Mouse (Mus musculus) midbrain, embryonic 11.5 days (tissue): ENCODE results near the gene Dennd5a. TPM values are rescaled to one million over a fixed set of nuclear protein-coding genes. Genes with fewer than 3 reads are reported as not detected.

ENCODE experiments used
- ATAC-seq: fragments of 200-750 bp; cut with Nextera tagmentation; 2 replicates; pipeline ENCODE4 v1.8.0; 2017; ENCODE audit warnings: moderate TSS enrichment, moderate library complexity; ENCODE audit not compliant: low FRiP score
- DNase-seq: peaks from one replicate; pipeline ENCODE4 v3.0.0; 2015; ENCODE audit warnings: low spot score; ENCODE audit errors: missing footprints
- H3K27ac ChIP-seq: fragments of 300-500 bp; sonication (generic); 2 replicates; pipeline ENCODE4 v1.5.1; 2014; ENCODE audit warnings: low read depth, low read length
- H3K27me3 ChIP-seq: fragments of 300-500 bp; sonication (generic); 2 replicates; pipeline ENCODE4 v1.6.1; 2014; ENCODE audit warnings: mild to moderate bottlenecking, low read length, moderate library complexity, mixed read lengths; ENCODE audit not compliant: control insufficient read depth, insufficient read depth
- H3K36me3 ChIP-seq: fragments of 300-500 bp; sonication (generic); 2 replicates; pipeline ENCODE4 v1.6.1; 2014; ENCODE audit warnings: mild to moderate bottlenecking, low read length, moderate library complexity, mixed read lengths; ENCODE audit not compliant: control insufficient read depth, insufficient read depth
- H3K4me1 ChIP-seq: fragments of 300-500 bp; sonication (generic); 2 replicates; pipeline ENCODE4 v1.6.1; 2014; ENCODE audit warnings: low read length; ENCODE audit not compliant: control insufficient read depth, insufficient read depth
- H3K4me2 ChIP-seq: fragments of 300-500 bp; sonication (generic); 2 replicates; pipeline ENCODE4 v1.6.1; 2014; ENCODE audit warnings: mild to moderate bottlenecking, moderate library complexity
- H3K4me3 ChIP-seq: fragments of 300-500 bp; sonication (generic); 2 replicates; pipeline ENCODE4 v1.5.1; 2014; ENCODE audit warnings: low read depth, low read length
- H3K9ac ChIP-seq: fragments of 300-500 bp; sonication (generic); 2 replicates; pipeline ENCODE4 v1.6.1; 2014; ENCODE audit warnings: low read length
- H3K9me3 ChIP-seq: fragments of 300-500 bp; sonication (generic); 2 replicates; pipeline ENCODE4 v1.6.1; 2016; ENCODE audit warnings: low read length; ENCODE audit not compliant: control insufficient read depth
- WGBS: fragments of 180-500 bp; shearing (Covaris S2); extraction: QIAGEN DNeasy Blood & Tissue Kit; methylation state at CpG from one replicate; pipeline ENCODE4 v1.1.7; 2014; 5-methylcytosine and 5-hydroxymethylcytosine counted together
- polyA plus RNA-seq: library from polyadenylated mRNA; unstranded; fragments of >200 nt; fragmentation: Nextera tagmentation; extraction: Ambion mirVana; gene quantifications from 2 replicates; pipeline ENCODE4 v1.2.1, GENCODE M21; 2014

Gene Dennd5a
- polyA plus RNA-seq, 1 experiment from 2014 or later = 53.0 TPM

- Histone ChIP-seq H3K9me3 (no peaks in the 10 kb centered on the region), H3K4me3 (no peak overlapping the region), H3K4me2 (no peak overlapping the region), H3K36me3 (peaks cover 16% of the 10 kb centered on the region), H3K27me3 (no peaks in the 10 kb centered on the region), H3K27ac (no peak overlapping the region), H3K9ac (no peak overlapping the region), H3K4me1 (no peaks in the 10 kb centered on the region; the same call in 1 of the 2 replicates)
- WGBS = 92% methylated on average over 4 of the region's 4 CpGs
- DNase-seq = no peak
- no peak for ATAC-seq
These were observed 37.4 kb downstream of the Dennd5a start for GRCm38 (mm10) chr7:109922889-109923288.

DNA sequence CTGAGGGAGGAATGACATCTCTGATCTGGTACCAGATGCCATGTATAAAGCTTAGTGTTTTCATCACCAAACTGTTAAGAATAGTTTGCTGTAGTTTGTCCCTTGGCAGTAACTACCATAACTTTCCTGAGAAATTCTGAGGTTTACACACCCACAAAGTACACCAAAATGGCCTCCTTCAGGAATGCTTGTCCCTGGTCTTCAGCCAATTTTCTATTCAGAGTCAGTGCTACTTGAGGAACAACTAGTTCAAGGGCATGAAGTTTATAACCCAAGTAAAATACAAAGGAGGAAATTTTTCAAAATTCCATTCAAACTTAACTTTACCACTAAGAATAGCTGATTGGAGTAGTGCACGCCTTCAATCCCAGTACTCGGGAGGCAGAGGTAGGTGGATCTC lies 54.1 kb downstream of the Dennd5a start:
- no peak overlapping the region for H3K4me3 ChIP-seq
- no peak overlapping the region for H3K27ac ChIP-seq
- H3K9ac ChIP-seq = no peak overlapping the region
- DNase-seq (peak; percentile 2), ATAC-seq (no peak)
- H3K4me1 ChIP-seq = no peaks in the 10 kb centered on the region
- peaks cover 20% of the 10 kb centered on the region for H3K36me3 ChIP-seq
- H3K27me3 ChIP-seq = no peaks in the 10 kb centered on the region
- 98% methylated on average over 2 of the region's 2 CpGs for WGBS
- no peaks in the 10 kb centered on the region for H3K9me3 ChIP-seq
- no peak overlapping the region for H3K4me2 ChIP-seq

DNA sequence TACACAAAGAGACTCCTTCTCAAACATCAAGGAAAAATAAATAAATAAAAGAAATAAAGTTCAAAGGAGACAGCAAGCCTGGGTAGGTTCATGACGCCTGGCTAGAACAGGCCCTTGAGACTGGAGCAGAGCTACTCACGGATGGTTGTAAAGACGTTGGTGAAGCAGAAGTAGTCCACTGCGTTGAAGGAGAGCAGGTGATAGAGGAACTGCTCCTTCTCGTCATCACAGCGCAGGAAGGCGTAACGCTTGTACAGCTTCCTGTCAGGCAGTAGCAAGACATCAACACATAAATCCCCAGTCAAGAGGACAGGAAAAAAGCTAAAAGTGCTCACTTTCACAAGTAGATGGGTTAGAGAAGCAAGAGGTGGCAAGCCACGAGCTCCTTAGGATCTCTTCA lies 59.3 kb downstream of the Dennd5a start:
- DNase-seq = peak; percentile 14
- H3K27me3 ChIP-seq = no peaks in the 10 kb centered on the region
- H3K9ac ChIP-seq = no peak overlapping the region
- H3K27ac ChIP-seq = no peak overlapping the region
- H3K9me3 ChIP-seq = no peaks in the 10 kb centered on the region
- no peaks in the 10 kb centered on the region for H3K4me1 ChIP-seq
- H3K36me3 ChIP-seq = peaks cover 41% of the 10 kb centered on the region
- WGBS = 92% methylated on average over 9 of the region's 9 CpGs
- no peak overlapping the region for H3K4me3 ChIP-seq
- H3K4me2 ChIP-seq = no peak overlapping the region
- ATAC-seq = no peak

DNA sequence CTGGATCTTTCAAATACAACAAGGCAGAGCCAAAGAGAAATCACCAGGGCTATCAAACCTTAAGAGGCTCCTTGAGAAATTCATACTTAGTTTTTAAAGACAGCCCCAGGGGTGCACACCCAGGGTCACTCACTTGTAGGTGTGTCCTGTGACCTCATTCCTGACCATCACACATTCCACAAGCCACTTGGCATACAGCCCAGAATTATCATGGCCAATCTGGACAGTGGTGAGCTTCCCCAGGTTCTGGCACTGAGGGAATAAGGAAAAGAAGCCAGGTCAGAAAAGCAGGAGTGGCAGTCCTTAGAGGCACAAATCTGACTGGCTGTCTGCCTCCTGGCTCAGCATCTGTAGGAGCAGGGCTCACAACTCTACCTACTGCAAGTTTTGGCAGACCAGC lies 61.4 kb downstream of the Dennd5a start:
- DNase-seq = peak; percentile 51
- H3K27ac ChIP-seq = no peak overlapping the region
- H3K4me2 ChIP-seq = no peak overlapping the region
- no peaks in the 10 kb centered on the region for H3K9me3 ChIP-seq
- no peaks in the 10 kb centered on the region for H3K4me1 ChIP-seq
- ATAC-seq = no peak
- no peaks in the 10 kb centered on the region for H3K27me3 ChIP-seq
- no peak overlapping the region for H3K4me3 ChIP-seq
- H3K9ac ChIP-seq = no peak overlapping the region
- H3K36me3 ChIP-seq = peaks cover 44% of the 10 kb centered on the region

DNA sequence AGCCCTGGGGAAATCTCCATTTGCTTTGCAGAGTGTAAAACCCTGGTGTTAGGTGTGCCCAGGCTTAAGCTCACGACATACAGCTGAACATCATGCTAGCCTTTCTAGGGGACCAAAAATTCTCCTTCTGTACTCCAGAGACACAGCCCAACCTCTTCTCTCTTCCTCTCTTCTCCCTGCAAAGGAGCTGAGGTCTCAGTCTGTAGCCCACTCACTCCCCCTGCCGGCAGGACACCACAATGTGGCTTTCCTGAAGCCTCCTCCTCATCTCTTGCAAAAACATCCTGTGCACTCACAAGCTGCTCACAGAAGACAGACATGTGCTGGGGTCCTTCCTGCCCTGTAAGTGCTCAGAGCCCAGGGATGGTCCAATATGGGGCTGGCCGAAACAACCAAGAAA lies 67.7 kb downstream of the Dennd5a start:
- H3K27me3 ChIP-seq = no peaks in the 10 kb centered on the region
- H3K36me3 ChIP-seq = peaks cover 20% of the 10 kb centered on the region
- WGBS = 39% methylated on average over 3 of the region's 3 CpGs
- H3K4me1 ChIP-seq = no peaks in the 10 kb centered on the region
- H3K4me2 ChIP-seq = no peak overlapping the region
- no peaks in the 10 kb centered on the region for H3K9me3 ChIP-seq
- peak; percentile 93 for DNase-seq
- no peak overlapping the region for H3K27ac ChIP-seq
- H3K9ac ChIP-seq = no peak overlapping the region
- no peak for ATAC-seq
- H3K4me3 ChIP-seq = no peak overlapping the region

GRCm38 (mm10) chr7:109891786-109892185 lies 68.5 kb downstream of the Dennd5a start:
- no peaks in the 10 kb centered on the region for H3K27me3 ChIP-seq
- no peak overlapping the region for H3K27ac ChIP-seq
- H3K4me3 ChIP-seq = no peak overlapping the region
- ATAC-seq (no peak), DNase-seq (no peak)
- no peak overlapping the region for H3K4me2 ChIP-seq
- no peak overlapping the region for H3K9ac ChIP-seq
- no peaks in the 10 kb centered on the region for H3K9me3 ChIP-seq
- WGBS = 92% methylated on average over 4 of the region's 4 CpGs
- peaks cover 18% of the 10 kb centered on the region for H3K36me3 ChIP-seq
- H3K4me1 ChIP-seq = no peaks in the 10 kb centered on the region

DNA sequence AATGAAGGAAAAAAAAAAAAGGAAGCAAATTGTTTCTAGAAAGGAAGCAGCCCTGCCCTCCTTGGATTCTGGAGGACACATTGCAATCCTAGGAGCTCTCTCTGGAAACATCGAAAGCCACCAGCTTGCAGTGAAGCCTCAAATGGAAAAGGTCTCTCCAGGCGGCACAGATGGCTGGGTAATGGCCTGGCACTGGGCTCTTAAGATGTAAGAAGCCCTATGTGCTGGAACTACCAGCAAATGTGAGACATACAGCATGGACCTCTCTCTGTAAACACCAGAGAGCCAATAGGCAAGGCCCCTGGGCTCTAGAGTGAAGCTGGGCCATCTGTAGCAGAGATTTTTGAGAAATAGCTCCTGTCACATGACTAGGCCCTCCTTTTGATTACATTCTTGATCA lies 70.0 kb downstream of the Dennd5a start:
- WGBS = 95% methylated on average over 2 of the region's 2 CpGs
- peak; percentile 1 for DNase-seq
- Histone ChIP-seq H3K9ac (no peak overlapping the region), H3K9me3 (no peaks in the 10 kb centered on the region), H3K27ac (no peak overlapping the region), H3K4me3 (no peak overlapping the region), H3K4me1 (no peaks in the 10 kb centered on the region), H3K4me2 (no peak overlapping the region), H3K36me3 (peaks cover 11% of the 10 kb centered on the region), H3K27me3 (no peaks in the 10 kb centered on the region)
- ATAC-seq = no peak

GRCm38 (mm10) chr7:109889300-109889699 lies 71.0 kb downstream of the Dennd5a start:
- peaks cover 7% of the 10 kb centered on the region for H3K36me3 ChIP-seq

GRCm38 (mm10) chr7:109886249-109886648 lies 74.0 kb downstream of the Dennd5a start:
- H3K4me2 ChIP-seq = no peak overlapping the region
- H3K4me1 ChIP-seq = no peaks in the 10 kb centered on the region
- no peaks in the 10 kb centered on the region for H3K9me3 ChIP-seq
- H3K4me3 ChIP-seq = no peak overlapping the region
- H3K36me3 ChIP-seq = peaks cover 5% of the 10 kb centered on the region; the same call in 1 of the 2 replicates
- no peak for ATAC-seq
- no peak overlapping the region for H3K9ac ChIP-seq
- no peak overlapping the region for H3K27ac ChIP-seq
- 90% methylated on average over 1 of the region's 1 CpGs for WGBS
- no peaks in the 10 kb centered on the region for H3K27me3 ChIP-seq
- DNase-seq = peak; percentile 21

More at GRCm38 (mm10) chr7:109889300-109889699, 71.0 kb downstream of the Dennd5a start:
- 81% methylated on average over 5 of the region's 5 CpGs for WGBS
- no peak for DNase-seq
- Histone ChIP-seq H3K4me3 (no peak overlapping the region), H3K9me3 (no peaks in the 10 kb centered on the region), H3K27me3 (no peaks in the 10 kb centered on the region), H3K4me1 (no peaks in the 10 kb centered on the region), H3K27ac (no peak overlapping the region), H3K9ac (no peak overlapping the region), H3K4me2 (no peak overlapping the region)
- no peak for ATAC-seq

DNA sequence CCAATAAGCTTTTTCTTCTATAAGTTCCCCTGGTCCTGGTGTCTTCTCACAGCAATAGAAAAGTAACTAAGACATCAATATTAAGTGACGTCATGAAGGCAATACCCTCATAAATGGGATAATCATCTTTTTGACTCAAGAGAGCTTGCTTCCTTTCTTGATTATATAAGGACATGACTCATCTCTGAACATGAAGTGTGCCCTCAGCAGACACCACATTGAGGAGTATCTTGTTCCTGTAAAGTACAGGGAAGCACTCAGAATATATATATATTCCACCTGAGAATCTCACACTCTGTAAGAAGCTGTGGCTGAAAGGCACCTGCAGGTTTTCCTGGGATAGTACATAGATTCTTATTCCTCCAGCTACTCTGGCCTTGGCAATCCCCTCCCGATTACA lies 77.7 kb downstream of the Dennd5a start:
- Histone ChIP-seq H3K9ac (no peak overlapping the region), H3K4me3 (no peak overlapping the region), H3K4me2 (no peak overlapping the region), H3K27ac (no peak overlapping the region), H3K4me1 (no peaks in the 10 kb centered on the region), H3K9me3 (no peaks in the 10 kb centered on the region), H3K36me3 (peaks cover 3% of the 10 kb centered on the region; the same call in 1 of the 2 replicates), H3K27me3 (no peaks in the 10 kb centered on the region)
- DNase-seq = no peak
- 96% methylated on average over 2 of the region's 2 CpGs for WGBS
- ATAC-seq = no peak
